Mouse (Mus musculus) c-Kit-positive CD71-positive TER-119-negative erythroid progenitor cells, embryonic 14.5 days (primary cell): ENCODE measurements around the gene Hoxd4.

ENCODE experiments used
- DNase-seq: peaks from one replicate; pipeline ENCODE4 v3.0.0-alpha.2; 2013; ENCODE audit warnings: low read depth

Gene Hoxd4

DNA sequence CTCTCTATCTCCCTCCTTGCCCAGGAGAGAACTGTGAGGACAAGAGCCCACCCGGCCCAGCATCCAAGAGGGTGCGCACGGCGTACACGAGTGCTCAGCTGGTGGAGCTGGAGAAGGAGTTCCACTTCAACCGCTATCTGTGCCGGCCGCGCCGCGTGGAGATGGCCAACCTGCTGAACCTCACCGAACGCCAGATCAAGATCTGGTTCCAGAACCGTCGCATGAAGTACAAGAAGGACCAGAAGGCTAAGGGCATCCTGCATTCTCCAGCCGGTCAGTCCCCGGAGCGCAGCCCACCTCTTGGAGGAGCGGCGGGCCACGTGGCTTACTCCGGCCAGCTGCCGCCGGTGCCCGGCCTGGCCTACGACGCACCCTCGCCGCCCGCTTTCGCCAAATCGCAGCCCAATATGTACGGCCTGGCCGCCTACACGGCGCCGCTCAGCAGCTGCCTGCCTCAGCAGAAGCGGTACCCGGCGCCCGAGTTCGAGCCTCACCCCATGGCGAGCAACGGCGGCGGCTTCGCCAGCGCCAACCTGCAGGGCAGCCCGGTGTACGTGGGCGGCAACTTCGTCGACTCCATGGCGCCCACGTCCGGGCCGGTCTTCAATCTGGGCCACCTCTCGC lies 34.7 kb downstream of the Hoxd4 start:
- no peak for DNase-seq

DNA sequence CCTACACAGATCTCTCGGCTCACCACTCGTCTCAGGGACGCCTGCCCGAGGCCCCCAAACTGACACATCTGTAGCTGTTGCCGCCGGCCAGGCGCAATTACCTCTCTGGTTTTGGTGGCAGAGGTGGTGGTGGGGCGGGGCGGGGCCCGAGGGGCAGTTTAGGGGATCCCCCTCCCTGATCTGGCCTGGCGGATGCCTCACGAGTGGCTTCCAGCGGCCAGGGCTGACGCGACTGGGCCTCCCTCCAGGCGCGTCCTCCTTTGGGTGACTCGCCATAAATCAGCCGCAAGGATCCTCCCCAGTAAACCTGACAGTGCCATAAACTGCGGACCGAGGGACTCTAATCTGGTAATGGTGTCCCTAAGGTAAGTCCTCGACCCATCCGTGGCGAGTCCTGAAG lies 35.3 kb downstream of the Hoxd4 start:
- DNase-seq, result no peak

DNA sequence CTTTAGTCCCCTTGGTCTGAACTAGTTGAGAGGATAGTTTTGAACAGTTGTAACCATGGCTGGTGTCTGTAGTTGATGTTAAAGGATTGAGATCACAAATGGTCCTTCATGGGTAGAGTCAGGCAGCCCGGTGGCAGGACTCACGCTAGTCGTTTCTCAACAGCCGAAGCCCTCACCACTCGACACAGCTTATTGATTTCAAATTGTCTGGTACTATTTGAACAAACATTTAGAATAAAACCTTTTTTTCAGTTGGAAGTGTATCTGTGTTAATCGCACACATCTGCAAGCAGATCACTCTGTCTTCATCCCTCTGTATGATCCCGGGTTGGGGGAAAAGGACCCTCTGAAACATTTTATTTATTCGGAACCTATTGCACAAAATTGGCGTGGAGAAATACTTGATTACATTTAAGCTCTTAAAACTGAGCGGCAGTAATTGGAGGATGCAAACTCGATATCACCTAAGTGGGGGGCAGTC lies 36.0 kb downstream of the Hoxd4 start:
- DNase-seq, result no peak

DNA sequence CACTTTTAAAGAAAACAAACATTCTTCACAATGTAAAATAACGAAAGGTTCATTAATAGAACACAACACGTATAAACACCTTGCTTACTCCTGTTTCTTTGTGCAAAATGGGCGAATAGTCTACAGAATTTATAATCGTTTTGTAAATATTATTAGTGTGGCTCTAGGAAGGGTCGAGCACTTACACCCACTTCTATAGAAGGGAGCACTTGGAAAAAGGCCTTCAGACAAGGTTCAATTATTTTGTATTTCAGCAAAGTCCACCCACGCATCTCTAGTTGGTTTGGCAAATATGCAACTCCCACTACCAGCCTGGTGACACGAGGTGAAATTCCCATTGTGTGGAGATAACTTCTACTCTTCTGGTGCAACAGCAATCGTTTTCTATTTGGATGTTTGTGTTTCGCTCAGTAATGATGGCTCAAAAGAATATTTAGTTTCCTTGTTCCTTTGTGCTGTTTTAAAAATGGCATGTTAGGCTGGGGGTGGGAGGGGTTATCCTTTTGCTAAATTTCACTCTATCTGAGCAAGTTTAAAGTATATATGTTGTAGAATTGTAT lies 36.8 kb downstream of the Hoxd4 start:
- DNase-seq, result no peak

DNA sequence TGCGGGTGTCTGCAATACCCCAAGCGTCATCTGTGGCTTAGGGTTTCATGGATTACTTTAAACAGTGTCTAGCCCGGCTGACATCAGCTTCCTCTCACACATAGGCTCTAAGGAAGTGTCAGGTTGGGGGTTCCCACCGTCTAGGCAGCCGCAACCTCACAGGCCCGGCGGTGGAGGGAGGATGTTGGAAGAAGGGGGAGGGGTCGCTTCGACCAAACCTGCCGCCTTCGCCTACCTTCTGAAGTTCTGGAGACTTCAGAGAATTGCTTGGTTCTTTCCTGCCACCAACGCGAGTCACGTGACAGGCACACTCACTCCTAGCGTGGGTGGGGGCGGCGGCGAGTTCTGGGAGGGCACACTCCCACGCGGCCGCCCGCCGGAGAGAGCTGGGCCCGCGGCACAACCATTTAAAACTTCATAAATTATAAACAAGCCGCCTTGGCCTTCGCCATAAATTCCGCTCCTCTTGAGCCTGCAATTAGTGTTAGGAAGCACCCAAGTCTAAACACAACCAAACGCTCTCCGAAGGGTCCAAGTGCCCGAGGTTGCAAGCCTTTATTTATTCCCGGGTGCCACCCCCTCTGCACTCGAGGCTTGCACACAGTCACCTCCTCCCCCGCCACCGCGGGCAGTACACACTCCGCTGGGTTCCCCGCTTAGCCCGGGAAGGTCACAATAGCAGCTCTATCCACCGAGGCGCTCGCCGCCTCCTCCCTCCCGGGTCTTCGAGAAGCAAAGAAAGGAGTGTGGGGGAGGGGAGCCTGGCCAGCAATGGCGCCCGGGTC lies 37.8 kb downstream of the Hoxd4 start:
- no peak for DNase-seq

DNA sequence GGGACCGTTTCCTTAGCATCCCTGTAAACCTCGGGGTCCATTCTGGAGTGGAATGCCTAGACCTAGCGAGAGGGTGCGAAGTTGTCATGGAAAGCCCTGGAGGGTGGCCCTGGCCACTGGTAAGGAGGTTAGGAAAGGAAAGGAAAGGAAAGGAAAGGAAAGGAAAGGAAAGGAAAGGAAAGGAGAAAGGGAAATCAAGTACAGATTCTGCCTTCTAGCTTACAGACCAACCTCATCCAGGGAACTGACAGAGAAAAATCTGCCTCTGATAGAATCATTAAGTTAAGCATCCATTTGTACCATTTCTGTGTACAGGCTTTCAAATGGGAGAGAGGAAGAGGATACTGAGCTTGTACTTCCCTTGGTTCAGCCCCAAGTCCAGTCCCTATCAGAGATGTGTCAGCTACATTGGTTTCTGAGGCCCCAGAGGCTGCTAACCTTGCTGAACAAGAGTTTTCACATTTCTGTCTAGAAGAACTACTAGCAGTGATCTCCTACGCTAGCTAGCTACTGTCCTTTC lies 39.1 kb downstream of the Hoxd4 start:
- no peak for DNase-seq

DNA sequence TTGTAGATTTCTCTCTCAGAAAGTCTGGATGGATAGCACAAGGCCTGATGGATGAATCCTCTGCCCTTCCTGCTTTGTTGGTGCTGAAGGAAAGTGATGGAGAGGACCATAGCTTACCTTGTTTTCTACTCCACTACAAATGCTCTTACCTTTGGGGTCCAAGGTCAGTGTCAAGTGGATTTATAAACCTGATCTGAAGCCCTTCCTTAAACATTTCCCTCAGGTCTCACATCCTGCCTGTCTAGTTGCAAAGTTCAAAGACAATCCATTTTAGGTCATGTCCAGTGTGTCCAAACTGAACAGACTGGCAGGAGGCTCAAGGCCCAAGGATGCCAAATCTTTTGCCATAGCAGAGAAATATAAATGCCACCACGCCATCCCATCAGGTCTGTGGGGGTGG lies 40.1 kb downstream of the Hoxd4 start:
- no peak for DNase-seq

DNA sequence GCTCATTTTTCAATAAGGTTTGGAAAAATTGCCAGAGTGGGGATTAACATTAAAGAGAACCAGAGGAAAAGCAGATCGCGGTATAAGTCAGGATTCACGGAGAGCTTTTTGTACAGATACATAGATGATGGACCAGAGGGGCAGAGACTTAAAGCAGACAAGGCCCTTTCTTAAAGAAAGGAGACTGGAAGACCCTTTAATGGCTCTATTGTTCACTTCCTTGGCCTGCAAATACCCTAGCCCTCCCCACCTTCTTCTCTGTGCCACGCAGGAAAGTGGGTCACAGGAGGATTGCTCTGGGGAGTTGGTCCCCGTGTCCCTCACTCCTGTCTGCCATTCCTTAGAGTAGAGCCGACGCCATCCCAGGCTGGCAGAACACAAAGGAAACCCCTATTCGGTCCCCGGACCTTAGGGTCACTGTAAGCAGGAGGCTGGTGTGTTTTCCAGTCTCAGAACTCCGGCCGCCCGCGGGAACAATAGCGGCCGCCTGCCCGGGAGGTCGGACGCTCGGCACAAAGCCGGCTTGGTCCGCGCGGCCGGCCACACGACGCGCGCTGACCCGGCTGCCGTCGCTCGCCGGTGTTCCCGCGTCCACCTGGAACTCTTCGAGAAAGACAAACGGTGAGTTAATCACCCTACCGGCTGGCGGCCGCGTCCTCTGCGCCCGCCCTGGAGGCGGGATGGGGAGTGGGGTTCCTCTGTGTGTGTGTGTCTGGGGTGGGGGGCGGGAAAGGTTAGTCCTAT lies 40.9 kb downstream of the Hoxd4 start:
- no peak for DNase-seq

DNA sequence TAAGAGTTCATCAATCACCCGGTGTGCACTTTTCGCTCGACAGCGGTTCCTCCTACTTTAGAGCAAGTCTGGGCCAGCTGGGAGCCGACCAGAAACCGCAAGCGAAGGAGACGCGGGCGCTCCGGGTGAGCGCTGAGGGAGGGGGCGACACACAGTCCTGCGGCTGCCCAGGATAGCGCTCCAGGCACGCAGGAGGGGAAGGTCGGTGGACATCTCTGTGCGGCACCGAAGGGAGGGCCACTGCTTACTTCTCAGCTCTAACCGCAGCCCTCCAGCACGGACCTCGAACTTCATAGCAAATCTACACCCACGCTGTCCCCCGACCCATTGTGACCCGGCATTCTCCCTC lies 41.4 kb downstream of the Hoxd4 start:
- DNase-seq, result no peak

DNA sequence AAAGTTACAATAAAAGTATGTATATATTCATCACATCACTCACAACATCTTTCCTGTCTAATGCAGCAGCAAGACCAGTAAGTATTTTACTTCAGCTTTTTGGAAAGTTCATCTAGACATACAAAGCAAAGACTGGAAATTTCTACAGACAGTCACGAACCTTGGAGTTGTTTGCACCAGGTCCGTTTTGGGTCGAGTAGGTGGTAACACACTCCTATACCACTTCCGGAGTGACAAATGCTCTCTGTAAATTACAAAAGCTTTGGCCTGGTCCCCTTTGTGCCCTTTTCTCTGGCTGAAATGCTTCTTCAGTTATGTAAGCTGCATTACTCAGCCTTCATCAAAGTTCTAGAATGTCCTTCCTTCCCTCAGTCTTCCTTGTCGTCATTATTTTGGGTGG lies 42.0 kb downstream of the Hoxd4 start:
- DNase-seq, result no peak

DNA sequence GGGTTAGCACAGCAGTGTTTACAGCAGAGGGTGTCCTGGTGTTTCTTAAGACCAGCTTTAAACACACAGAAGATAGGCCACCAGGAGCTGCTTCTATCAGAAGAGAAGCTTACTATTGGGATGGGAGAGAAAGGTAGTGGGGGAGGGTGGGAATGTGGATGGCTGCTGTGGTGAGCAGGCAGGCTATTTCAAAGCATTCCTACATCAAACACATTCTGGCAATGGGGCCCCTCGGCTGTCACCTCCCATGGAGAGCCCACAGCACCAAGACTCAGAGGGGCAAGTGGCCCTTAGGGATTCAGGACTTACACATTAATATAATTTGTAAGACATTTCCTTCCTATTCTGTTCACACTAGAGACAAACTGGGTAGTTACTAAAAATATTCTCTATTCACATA lies 48.4 kb downstream of the Hoxd4 start:
- DNase-seq, result no peak

DNA sequence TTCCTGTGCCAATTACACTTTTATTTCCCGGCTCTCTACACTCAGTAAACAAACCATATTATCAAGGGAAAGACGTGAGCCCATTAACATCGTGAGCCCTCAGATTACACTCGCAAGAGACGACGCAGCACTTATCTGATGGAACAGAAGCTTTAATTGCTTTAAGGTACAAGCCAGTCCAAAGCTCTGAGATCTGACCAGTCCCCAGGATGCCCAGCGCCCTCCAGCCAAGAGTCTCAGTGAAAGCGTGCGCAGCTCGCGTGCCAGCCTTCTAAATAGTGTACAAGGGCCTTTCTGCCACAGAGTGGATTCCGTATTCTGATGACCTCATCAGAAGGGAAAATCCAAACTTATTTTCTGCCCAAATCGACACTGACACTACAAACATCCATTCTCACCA lies 50.2 kb downstream of the Hoxd4 start:
- DNase-seq, result no peak

DNA sequence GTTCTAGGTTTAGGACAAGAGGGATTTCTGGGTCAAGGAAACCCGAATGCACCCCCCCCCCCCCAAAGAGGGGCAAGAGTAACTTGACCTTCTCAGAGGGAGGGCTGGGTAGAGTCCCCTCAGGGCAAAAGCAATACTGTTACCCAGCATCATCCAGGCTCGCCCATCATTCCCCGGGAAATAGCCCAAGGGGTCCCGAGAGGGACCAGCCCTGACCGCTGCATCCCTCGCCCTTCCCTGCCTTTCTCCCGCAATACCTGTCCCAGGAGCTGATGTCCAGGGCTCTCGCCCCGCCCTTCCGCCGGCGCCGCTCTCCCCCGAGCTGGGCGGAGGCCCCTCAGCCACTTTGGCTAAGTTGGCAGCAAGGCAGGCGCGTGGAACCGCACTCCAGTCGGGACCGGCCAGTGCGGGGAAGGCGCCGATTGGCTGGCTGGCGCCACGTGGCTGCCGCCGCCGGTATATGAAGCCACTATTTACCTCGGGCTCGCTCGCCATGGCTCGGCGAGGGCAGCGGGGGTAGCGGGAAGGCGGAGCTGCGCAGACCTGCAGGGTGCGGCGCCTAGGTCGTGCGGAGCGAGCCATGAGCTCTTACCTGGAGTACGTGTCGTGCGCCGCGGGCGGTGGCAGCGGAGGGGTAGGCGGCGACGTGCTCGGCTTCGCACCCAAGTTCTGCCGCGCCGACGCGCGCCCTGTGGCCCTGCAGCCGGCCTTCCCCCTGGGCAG lies 51.0 kb downstream of the Hoxd4 start, which contains the start of gene Hoxd1:
Gene Hoxd1 (plus strand): TSS at position 459 of the 723 bp plus-strand sequence.
- no peak for DNase-seq

DNA sequence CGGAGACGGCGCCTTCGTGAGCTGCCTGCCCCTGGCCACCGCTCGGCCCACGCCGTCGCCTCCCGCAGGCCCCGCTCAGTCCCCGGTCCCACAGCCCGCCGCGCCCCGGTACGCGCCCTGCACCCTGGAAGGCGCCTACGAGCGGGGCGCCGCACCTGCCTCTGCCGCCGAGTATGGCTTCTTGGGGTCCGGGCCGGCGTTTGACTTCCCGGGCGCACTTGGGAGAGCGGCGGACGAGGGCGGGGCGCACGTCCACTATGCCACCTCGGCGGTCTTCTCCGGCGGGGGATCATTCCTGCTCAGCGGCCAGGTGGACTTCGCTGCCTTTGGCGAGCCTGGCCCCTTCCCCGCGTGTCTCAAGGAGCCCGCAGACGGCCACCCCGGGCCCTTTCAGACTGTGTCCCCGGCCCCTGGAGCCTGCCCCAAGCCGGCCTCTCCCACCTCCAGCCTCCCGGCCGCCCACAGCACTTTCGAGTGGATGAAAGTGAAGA lies 51.6 kb downstream of the Hoxd4 start:
- no peak for DNase-seq

DNA sequence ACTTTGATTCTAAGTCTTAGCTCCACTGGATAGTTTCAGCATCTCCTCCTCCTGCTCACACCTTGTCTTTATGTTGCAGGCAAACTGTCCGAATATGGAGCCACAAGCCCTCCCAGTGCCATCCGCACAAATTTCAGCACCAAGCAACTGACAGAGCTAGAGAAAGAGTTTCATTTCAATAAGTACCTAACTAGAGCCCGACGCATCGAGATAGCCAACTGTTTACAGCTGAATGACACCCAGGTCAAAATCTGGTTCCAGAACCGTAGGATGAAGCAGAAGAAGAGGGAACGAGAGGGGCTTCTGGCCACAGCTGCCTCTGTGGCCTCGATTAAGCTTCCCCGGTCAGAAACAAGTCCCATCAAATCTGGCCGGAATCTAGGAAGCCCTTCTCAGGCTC lies 52.2 kb downstream of the Hoxd4 start:
- DNase-seq, result no peak

DNA sequence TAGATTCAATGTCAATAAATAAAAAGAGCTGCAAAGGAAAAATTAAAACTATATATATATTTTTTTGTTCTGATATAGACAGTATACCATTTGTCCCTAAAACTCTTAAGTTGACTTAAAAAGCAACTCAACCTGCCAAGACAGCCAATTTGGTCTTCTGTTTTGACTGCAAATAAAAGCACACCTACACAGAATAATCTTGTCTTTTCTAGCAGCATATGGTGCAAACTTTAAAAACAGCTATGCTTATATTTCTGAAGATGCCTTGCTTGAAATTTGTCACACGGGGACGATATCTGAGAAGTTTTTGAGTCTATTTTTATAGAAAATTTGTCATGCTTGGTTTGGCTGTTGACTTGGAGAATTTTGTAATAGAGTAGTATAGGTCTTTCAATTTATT lies 62.6 kb downstream of the Hoxd4 start:
- DNase-seq, result no peak

DNA sequence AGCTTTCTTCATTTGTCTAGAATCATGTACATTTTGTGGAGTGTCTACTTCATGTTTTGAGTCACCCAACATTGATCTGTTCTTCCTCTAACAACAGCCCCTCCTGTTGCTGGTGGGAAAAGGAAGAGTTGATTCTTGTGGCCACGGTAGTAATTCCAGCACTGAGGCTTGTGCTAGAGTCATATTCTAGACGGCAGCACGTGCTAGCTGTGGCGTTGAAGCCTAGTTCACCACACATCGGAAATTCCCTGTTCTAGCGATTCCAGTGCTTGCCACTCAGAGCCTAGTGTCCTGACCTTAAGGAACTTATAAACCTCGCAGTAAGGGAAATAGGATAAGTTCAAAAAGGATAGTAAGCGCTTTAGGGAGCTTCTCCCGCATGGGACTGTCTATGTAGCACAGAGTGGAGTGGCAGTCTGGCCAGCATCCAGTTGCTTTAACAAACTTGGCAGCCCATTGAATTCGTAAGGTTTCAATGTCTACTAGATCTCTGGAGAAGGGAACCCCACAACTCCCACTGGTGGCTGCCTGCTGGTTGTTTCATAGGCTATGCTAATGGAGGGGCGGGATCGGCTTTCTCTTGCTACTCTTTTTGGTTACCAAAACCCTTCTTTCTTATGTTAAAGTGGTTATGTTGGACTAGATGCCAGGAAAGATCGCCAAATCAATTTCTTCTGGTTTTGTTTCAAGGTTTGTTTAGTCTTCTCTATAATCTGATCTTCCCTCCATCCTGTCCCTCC lies 66.0 kb downstream of the Hoxd4 start:
- no peak for DNase-seq
